Mouse (Mus musculus): Measurements from ENCODE around the gene Phyhipl. TPM values are rescaled to one million over a fixed set of nuclear protein-coding genes. Genes with fewer than 3 reads are reported as not detected.

Phyhipl gene
- polyA plus RNA-seq, 1 experiment from 2014 or later: 1.2 TPM

GRCm38 (mm10) chr10:70552531-70552930, 103.2 kb downstream of the Phyhipl start:
- no peak overlapping the region for H3K4me3 ChIP-seq
- no peak overlapping the region for H3K27ac ChIP-seq
- no peak overlapping the region for H3K9ac ChIP-seq
- H3K36me3 ChIP-seq: no peaks in the 10 kb centered on the region
- no peak overlapping the region for H3K4me2 ChIP-seq
- no peaks in the 10 kb centered on the region for H3K9me3 ChIP-seq
- no peaks in the 10 kb centered on the region for H3K4me1 ChIP-seq
- 85% methylated on average over 3 of the region's 3 CpGs for WGBS
- ATAC-seq (ENCODE audit: borderline replicate concordance, extremely low read depth, low FRiP score, low TSS enrichment): no peak
- no peaks in the 10 kb centered on the region for H3K27me3 ChIP-seq

- H3K4me3 ChIP-seq: no peak overlapping the region
- H3K27ac ChIP-seq: no peak overlapping the region
- H3K9me3 ChIP-seq: no peaks in the 10 kb centered on the region
- no peaks in the 10 kb centered on the region for H3K4me1 ChIP-seq
- no peaks in the 10 kb centered on the region for H3K36me3 ChIP-seq
- no peak overlapping the region for H3K4me2 ChIP-seq
- no peak for ATAC-seq (ENCODE audit: borderline replicate concordance, extremely low read depth, low FRiP score, low TSS enrichment)
- no peaks in the 10 kb centered on the region for H3K27me3 ChIP-seq
- H3K9ac ChIP-seq: no peak overlapping the region
- WGBS: 76% methylated on average over 6 of the region's 6 CpGs
These were observed 112.9 kb downstream of the Phyhipl start for GRCm38 (mm10) chr10:70542857-70543256.

GRCm38 (mm10) chr10:70540456-70541195, 115.1 kb downstream of the Phyhipl start:
- Histone ChIP-seq H3K9me3 (no peaks in the 10 kb centered on the region), H3K4me3 (no peak overlapping the region), H3K36me3 (no peaks in the 10 kb centered on the region), H3K4me2 (no peak overlapping the region), H3K9ac (no peak overlapping the region), H3K27ac (no peak overlapping the region), H3K27me3 (no peaks in the 10 kb centered on the region), H3K4me1 (no peaks in the 10 kb centered on the region)
- WGBS: 81% methylated on average over 9 of the region's 9 CpGs
- 0 out of 2 replicates have a peak, but pooled peaks have one; percentile 46 for ATAC-seq (ENCODE audit: borderline replicate concordance, extremely low read depth, low FRiP score, low TSS enrichment)

GRCm38 (mm10) chr10:70539251-70539650, 116.5 kb downstream of the Phyhipl start:
- no peak for ATAC-seq (ENCODE audit: borderline replicate concordance, extremely low read depth, low FRiP score, low TSS enrichment)
- Histone ChIP-seq H3K9me3 (no peaks in the 10 kb centered on the region), H3K27me3 (no peaks in the 10 kb centered on the region), H3K4me3 (no peak overlapping the region), H3K9ac (no peak overlapping the region), H3K36me3 (no peaks in the 10 kb centered on the region), H3K27ac (no peak overlapping the region), H3K4me2 (no peak overlapping the region), H3K4me1 (no peaks in the 10 kb centered on the region)
- 82% methylated on average over 9 of the region's 9 CpGs for WGBS

- no peak overlapping the region for H3K9ac ChIP-seq
- no peak for ATAC-seq (ENCODE audit: borderline replicate concordance, extremely low read depth, low FRiP score, low TSS enrichment)
- H3K36me3 ChIP-seq: no peaks in the 10 kb centered on the region
- H3K4me2 ChIP-seq: no peak overlapping the region
- WGBS: 67% methylated on average over 10 of the region's 10 CpGs
- H3K27me3 ChIP-seq: no peaks in the 10 kb centered on the region
- H3K27ac ChIP-seq: no peak overlapping the region
- no peak overlapping the region for H3K4me3 ChIP-seq
- H3K9me3 ChIP-seq: no peaks in the 10 kb centered on the region
- no peaks in the 10 kb centered on the region for H3K4me1 ChIP-seq
These were observed 118.1 kb downstream of the Phyhipl start for GRCm38 (mm10) chr10:70537694-70538093.

- H3K27ac ChIP-seq: no peak overlapping the region
- H3K4me3 ChIP-seq: no peak overlapping the region
- 83% methylated on average over 12 of the region's 12 CpGs for WGBS
- no peaks in the 10 kb centered on the region for H3K4me1 ChIP-seq
- no peaks in the 10 kb centered on the region for H3K27me3 ChIP-seq
- no peaks in the 10 kb centered on the region for H3K9me3 ChIP-seq
- H3K36me3 ChIP-seq: no peaks in the 10 kb centered on the region
- H3K4me2 ChIP-seq: no peak overlapping the region
- ATAC-seq (ENCODE audit: borderline replicate concordance, extremely low read depth, low FRiP score, low TSS enrichment): no peak
- no peak overlapping the region for H3K9ac ChIP-seq
These were observed 120.4 kb downstream of the Phyhipl start for GRCm38 (mm10) chr10:70535401-70535800.

- Histone ChIP-seq H3K9me3 (no peaks in the 10 kb centered on the region), H3K4me3 (no peak overlapping the region), H3K36me3 (no peaks in the 10 kb centered on the region), H3K9ac (no peak overlapping the region), H3K4me2 (no peak overlapping the region), H3K27ac (no peak overlapping the region), H3K27me3 (no peaks in the 10 kb centered on the region), H3K4me1 (no peaks in the 10 kb centered on the region)
- WGBS: 92% methylated on average over 10 of the region's 10 CpGs
- no peak for ATAC-seq (ENCODE audit: borderline replicate concordance, extremely low read depth, low FRiP score, low TSS enrichment)
These were observed 121.2 kb downstream of the Phyhipl start for GRCm38 (mm10) chr10:70534571-70534970.

- 71% methylated on average over 12 of the region's 12 CpGs for WGBS
- Histone ChIP-seq H3K27me3 (no peaks in the 10 kb centered on the region), H3K27ac (no peak overlapping the region), H3K36me3 (no peaks in the 10 kb centered on the region), H3K4me2 (no peak overlapping the region), H3K9ac (no peak overlapping the region), H3K9me3 (no peaks in the 10 kb centered on the region), H3K4me1 (no peaks in the 10 kb centered on the region), H3K4me3 (no peak overlapping the region)
- ATAC-seq (ENCODE audit: borderline replicate concordance, extremely low read depth, low FRiP score, low TSS enrichment): no peak
These were observed 121.8 kb downstream of the Phyhipl start for GRCm38 (mm10) chr10:70533986-70534385.

GRCm38 (mm10) chr10:70533301-70533781, 122.4 kb downstream of the Phyhipl start:
- Histone ChIP-seq H3K4me2 (no peak overlapping the region), H3K4me1 (no peaks in the 10 kb centered on the region), H3K4me3 (no peak overlapping the region), H3K9ac (no peak overlapping the region), H3K36me3 (no peaks in the 10 kb centered on the region), H3K27me3 (no peaks in the 10 kb centered on the region), H3K9me3 (no peaks in the 10 kb centered on the region), H3K27ac (no peak overlapping the region)
- ATAC-seq (ENCODE audit: borderline replicate concordance, extremely low read depth, low FRiP score, low TSS enrichment): no peak
- WGBS: 75% methylated on average over 8 of the region's 8 CpGs

- WGBS: 75% methylated on average over 9 of the region's 9 CpGs
- Histone ChIP-seq H3K4me1 (no peaks in the 10 kb centered on the region), H3K27me3 (no peaks in the 10 kb centered on the region), H3K27ac (no peak overlapping the region), H3K36me3 (no peaks in the 10 kb centered on the region), H3K4me2 (no peak overlapping the region), H3K4me3 (no peak overlapping the region), H3K9me3 (no peaks in the 10 kb centered on the region), H3K9ac (no peak overlapping the region)
- no peak for ATAC-seq (ENCODE audit: borderline replicate concordance, extremely low read depth, low FRiP score, low TSS enrichment)
These were observed 123.5 kb downstream of the Phyhipl start for GRCm38 (mm10) chr10:70532249-70532648.

- WGBS: 69% methylated on average over 12 of the region's 12 CpGs
These were observed 125.5 kb downstream of the Phyhipl start for GRCm38 (mm10) chr10:70530185-70530823.

GRCm38 (mm10) chr10:70521379-70521778, 134.4 kb downstream of the Phyhipl start:
- H3K36me3 ChIP-seq: no peaks in the 10 kb centered on the region
- peak overlapping the region; percentile 81 for H3K4me2 ChIP-seq
- ATAC-seq (ENCODE audit: borderline replicate concordance, extremely low read depth, low FRiP score, low TSS enrichment): no peak
- peak overlapping the region; percentile 39 for H3K4me3 ChIP-seq
- 30% methylated on average over 5 of the region's 5 CpGs for WGBS
- H3K9ac ChIP-seq: no peak overlapping the region
- H3K27ac ChIP-seq: no peak overlapping the region
- no peaks in the 10 kb centered on the region for H3K9me3 ChIP-seq
- no peaks in the 10 kb centered on the region for H3K27me3 ChIP-seq
- H3K4me1 ChIP-seq: peaks cover 20% of the 10 kb centered on the region

More at GRCm38 (mm10) chr10:70530185-70530823, 125.5 kb downstream of the Phyhipl start:
- ATAC-seq (ENCODE audit: borderline replicate concordance, extremely low read depth, low FRiP score, low TSS enrichment): no peak
- Histone ChIP-seq H3K9ac (no peak overlapping the region), H3K36me3 (no peaks in the 10 kb centered on the region), H3K4me3 (no peak overlapping the region), H3K4me2 (no peak overlapping the region), H3K27ac (no peak overlapping the region), H3K27me3 (no peaks in the 10 kb centered on the region), H3K9me3 (no peaks in the 10 kb centered on the region), H3K4me1 (no peaks in the 10 kb centered on the region)
